Mouse (Mus musculus) stomach, embryonic 15.5 days (tissue): Measurements from ENCODE around the gene Capn8. TPM values are rescaled to one million over a fixed set of nuclear protein-coding genes. Genes with fewer than 3 reads are reported as not detected.

Experiments used
- ATAC-seq: fragments of 200-750 bp; cut with Nextera tagmentation; 2 replicates; pipeline ENCODE4 v1.8.0; 2017; ENCODE audit warnings: low read depth, moderate number of reproducible peaks, moderate TSS enrichment; ENCODE audit not compliant: insufficient read depth, low FRiP score
- H3K27ac ChIP-seq: fragments of 300-500 bp; sonication (generic); 2 replicates; pipeline ENCODE4 v1.5.1; 2015; ENCODE audit warnings: mild to moderate bottlenecking, inconsistent platforms
- H3K27me3 ChIP-seq: fragments of 300-500 bp; sonication (generic); replicated peaks from 2 replicates; pipeline ENCODE4 v1.6.1; 2015; ENCODE audit warnings: inconsistent platforms
- H3K36me3 ChIP-seq: fragments of 300-500 bp; sonication (generic); 2 replicates; pipeline ENCODE4 v1.6.1; 2015; ENCODE audit warnings: inconsistent platforms
- H3K4me1 ChIP-seq: fragments of 300-500 bp; sonication (generic); 2 replicates; pipeline ENCODE4 v1.6.1; 2015; ENCODE audit warnings: inconsistent platforms
- H3K4me2 ChIP-seq: fragments of 300-500 bp; sonication (generic); 2 replicates; pipeline ENCODE4 v1.6.1; 2015; ENCODE audit warnings: mild to moderate bottlenecking, inconsistent platforms
- H3K4me3 ChIP-seq: fragments of 300-500 bp; sonication (generic); replicated peaks from 2 replicates; pipeline ENCODE4 v1.5.1; 2015; ENCODE audit warnings: inconsistent platforms
- H3K9ac ChIP-seq: fragments of 300-500 bp; sonication (generic); 2 replicates; pipeline ENCODE4 v1.6.1; 2015; ENCODE audit warnings: inconsistent platforms
- H3K9me3 ChIP-seq: fragments of 300-500 bp; sonication (generic); 2 replicates; pipeline ENCODE4 v1.6.1; 2016; ENCODE audit warnings: inconsistent platforms
- WGBS: fragments of 180-500 bp; shearing (Covaris S2); methylation state at CpG from one replicate; pipeline ENCODE4 v1.1.7; 2015; 5-methylcytosine and 5-hydroxymethylcytosine counted together
- polyA plus RNA-seq: library from polyadenylated mRNA; unstranded; fragments of >200 nt; fragmentation: Nextera tagmentation; extraction: Ambion mirVana; gene quantifications from 2 replicates; pipeline ENCODE4 v1.2.1, GENCODE M21; 2015

The Capn8 gene
- polyA plus RNA-seq, 1 experiment from 2014 or later = 2.2 TPM

DNA sequence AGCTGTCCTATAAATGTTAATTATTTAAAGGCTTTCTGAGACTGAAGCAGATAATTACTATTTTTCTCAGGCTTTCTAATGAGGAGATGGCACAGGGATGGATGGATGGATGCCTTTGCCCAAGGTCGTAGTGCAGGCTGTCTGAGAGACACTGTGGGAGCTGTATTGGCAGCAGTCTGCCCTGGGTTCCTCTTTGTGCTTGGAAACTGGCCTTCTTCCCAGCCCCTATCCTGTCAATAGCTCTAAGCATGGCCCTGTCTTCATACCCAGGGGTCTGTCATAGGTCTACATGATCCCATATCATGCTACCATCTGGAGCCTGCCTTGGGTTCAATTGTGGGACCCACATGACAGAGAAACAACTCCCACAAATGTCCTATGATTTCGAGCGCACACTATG lies 102.5 kb downstream of the Capn8 start:
- peaks cover 6% of the 10 kb centered on the region; the same call in 1 of the 2 replicates for H3K4me1 ChIP-seq
- H3K9me3 ChIP-seq = no peaks in the 10 kb centered on the region
- H3K27me3 ChIP-seq = no peaks in the 10 kb centered on the region
- H3K4me2 ChIP-seq = no peak overlapping the region
- no peak for ATAC-seq
- H3K9ac ChIP-seq = no peak overlapping the region
- H3K36me3 ChIP-seq = no peaks in the 10 kb centered on the region
- 95% methylated on average over 3 of the region's 3 CpGs for WGBS
- H3K4me3 ChIP-seq = no peak overlapping the region
- no peak overlapping the region for H3K27ac ChIP-seq

DNA sequence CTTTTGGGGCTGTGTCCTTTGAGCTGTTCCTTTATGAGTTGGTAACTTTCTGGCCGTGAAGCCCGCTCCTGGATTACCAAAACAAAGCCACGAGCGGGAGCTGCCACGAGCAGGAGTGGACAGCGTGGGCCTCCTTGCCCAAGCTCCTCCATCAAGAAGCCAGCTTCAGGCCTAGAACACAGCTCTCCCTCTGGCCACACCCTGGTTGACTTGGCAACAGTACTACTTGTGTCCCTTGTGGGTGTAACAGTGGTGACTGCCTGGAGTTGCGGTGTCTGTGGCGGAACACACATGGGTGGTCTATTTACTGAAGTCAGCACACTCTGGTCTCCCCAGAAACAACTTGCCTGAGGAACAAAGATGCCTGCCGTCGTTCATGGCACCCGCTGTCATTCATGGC lies 104.9 kb downstream of the Capn8 start:
- no peaks in the 10 kb centered on the region for H3K27me3 ChIP-seq
- H3K4me2 ChIP-seq = no peak overlapping the region
- no peaks in the 10 kb centered on the region for H3K9me3 ChIP-seq
- H3K9ac ChIP-seq = no peak overlapping the region
- no peak overlapping the region for H3K4me3 ChIP-seq
- no peaks in the 10 kb centered on the region for H3K36me3 ChIP-seq
- H3K4me1 ChIP-seq = peaks cover 6% of the 10 kb centered on the region; the same call in 1 of the 2 replicates
- 68% methylated on average over 11 of the region's 11 CpGs for WGBS
- 0 out of 2 replicates have a peak overlapping the region, but pooled peaks have one; percentile 27 for H3K27ac ChIP-seq
- no peak for ATAC-seq

DNA sequence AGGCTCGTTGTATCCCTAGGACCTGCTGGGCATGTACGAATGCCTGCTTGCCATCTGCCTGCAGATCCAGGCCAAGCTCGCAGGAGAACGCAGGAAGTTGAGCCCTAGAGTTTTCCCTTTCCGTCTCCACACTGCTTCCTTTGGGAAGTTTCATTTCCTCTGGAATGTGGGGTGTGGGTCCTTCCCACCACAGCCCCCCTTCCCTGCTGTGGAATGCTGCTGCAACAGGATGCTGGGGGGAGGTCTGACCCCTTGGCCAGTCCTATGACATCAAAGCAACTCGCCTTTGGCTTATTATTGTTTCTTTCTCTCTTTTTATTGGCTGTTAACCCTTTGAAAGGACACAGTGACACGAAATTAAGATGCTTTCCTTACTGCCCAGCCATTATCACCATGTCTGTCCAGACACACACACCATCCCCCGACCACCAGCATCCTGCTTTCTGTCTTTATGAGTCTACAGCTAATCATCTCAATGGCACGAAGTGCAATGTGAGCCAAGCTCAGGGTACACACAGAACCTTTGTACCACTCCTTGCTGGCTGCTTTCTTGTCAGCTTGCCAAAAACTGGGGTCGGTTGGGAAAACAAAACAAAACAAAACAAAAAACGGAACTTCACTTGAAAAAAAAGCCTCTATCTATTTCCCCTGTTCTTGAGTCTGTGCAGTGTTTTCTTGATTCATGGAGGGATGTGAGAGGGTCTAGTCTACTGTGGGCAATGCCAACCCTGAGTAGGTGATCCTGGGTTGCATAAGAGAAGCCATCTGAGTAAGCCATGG lies 105.9 kb downstream of the Capn8 start:
- H3K4me3 ChIP-seq = no peak overlapping the region
- H3K4me2 ChIP-seq = 0 out of 2 replicates have a peak overlapping the region, but pooled peaks have one; percentile 5
- no peaks in the 10 kb centered on the region for H3K27me3 ChIP-seq
- no peak for ATAC-seq
- H3K9me3 ChIP-seq = no peaks in the 10 kb centered on the region
- WGBS = 32% methylated on average over 11 of the region's 11 CpGs
- H3K9ac ChIP-seq = no peak overlapping the region
- peaks cover 6% of the 10 kb centered on the region; the same call in 1 of the 2 replicates for H3K4me1 ChIP-seq
- H3K27ac ChIP-seq = peak overlapping the region; percentile 31; the same call in 1 of the 2 replicates
- H3K36me3 ChIP-seq = no peaks in the 10 kb centered on the region

DNA sequence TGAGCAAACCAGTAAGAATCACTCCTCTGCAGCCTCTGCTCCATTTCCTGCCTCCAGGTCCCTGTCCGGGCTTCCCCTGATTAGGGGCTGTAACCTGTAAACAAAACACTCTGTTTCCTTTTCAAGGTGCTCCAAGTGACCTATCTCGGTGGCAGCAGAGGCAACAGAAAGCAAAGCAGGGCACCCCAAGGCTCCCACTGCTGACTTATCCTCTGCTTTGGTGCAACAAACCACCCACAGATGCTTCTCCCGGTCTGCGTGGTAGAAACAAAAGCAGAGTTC lies 106.5 kb downstream of the Capn8 start:
- Histone ChIP-seq H3K27me3 (no peaks in the 10 kb centered on the region), H3K9me3 (no peaks in the 10 kb centered on the region), H3K27ac (peak overlapping the region; percentile 31; the same call in 1 of the 2 replicates), H3K9ac (no peak overlapping the region), H3K4me1 (peaks cover 6% of the 10 kb centered on the region; the same call in 1 of the 2 replicates), H3K4me2 (no peak overlapping the region), H3K36me3 (no peaks in the 10 kb centered on the region), H3K4me3 (no peak overlapping the region)
- no peak for ATAC-seq
- 40% methylated on average over 4 of the region's 4 CpGs for WGBS

DNA sequence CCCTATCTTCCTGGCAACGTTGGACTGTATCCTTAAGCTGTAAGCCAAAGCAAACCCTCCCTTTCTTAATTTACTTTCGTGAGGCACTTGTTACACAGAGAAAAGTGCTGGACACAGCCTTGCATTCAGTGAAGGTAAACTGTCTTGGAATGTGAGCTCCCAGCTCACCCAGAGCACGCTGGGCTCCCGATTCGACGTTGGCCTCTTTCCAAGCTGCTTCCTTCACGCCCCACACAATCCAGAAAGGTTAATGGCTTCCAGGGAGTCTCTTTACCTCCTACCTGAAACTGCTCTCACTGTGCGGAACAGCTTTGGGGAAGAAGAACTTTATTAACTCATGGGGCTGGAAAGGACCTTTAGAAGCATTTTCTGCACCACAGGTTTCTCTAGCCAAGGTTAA lies 110.5 kb downstream of the Capn8 start:
- 34% methylated on average over 8 of the region's 8 CpGs for WGBS

DNA sequence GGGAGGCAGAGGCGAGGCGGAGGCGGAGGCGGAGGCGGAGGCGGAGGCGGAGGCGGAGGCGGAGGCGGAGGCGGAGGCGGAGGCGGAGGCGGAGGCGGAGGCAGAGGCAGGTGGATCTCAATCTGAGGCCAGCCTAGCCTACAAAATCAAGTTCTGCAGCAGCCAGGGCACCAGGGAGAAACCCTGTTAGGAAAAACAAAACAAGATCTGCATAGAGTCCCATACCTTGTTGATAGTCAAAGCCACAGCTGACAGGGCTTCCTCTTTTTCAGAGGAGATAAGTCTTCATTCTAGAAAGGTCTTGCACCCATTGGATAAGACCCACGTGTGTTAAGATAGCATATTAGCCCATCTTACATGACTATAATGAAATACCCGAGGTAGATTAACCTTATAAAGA lies 113.3 kb downstream of the Capn8 start:
- Histone ChIP-seq H3K9me3 (no peaks in the 10 kb centered on the region), H3K4me2 (no peak overlapping the region), H3K4me1 (no peaks in the 10 kb centered on the region; the same call in 1 of the 2 replicates), H3K4me3 (no peak overlapping the region), H3K36me3 (no peaks in the 10 kb centered on the region), H3K9ac (no peak overlapping the region), H3K27me3 (no peaks in the 10 kb centered on the region), H3K27ac (no peak overlapping the region)
- WGBS = 94% methylated on average over 17 of the region's 17 CpGs
- ATAC-seq = no peak

More for the DNA sequence above, 110.5 kb downstream of the Capn8 start:
- Histone ChIP-seq H3K9me3 (no peaks in the 10 kb centered on the region), H3K36me3 (no peaks in the 10 kb centered on the region), H3K4me1 (peaks cover 4% of the 10 kb centered on the region; the same call in 1 of the 2 replicates), H3K4me3 (no peak overlapping the region), H3K9ac (no peak overlapping the region), H3K27ac (no peak overlapping the region), H3K4me2 (no peak overlapping the region), H3K27me3 (no peaks in the 10 kb centered on the region)
- no peak for ATAC-seq

DNA sequence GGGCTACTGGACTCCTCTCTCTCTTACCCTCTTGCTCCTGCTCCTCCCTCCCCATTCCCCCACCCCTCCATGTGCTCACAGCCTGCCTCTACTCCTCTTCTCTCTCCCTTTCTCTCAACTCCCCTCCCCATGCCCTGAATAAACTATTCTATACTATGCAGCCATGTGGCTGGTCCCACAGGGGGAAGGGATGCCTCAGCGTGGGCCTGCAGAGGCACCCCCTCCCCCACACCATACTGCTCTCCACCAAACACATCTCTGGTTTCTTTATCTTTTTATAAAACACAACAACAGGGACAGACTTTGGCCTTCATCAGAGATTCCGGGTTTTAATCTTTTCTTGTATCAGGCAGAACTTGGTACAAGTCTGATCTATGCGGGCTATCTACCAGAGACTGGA lies 114.4 kb downstream of the Capn8 start:
- no peak overlapping the region for H3K27ac ChIP-seq
- no peaks in the 10 kb centered on the region; the same call in 1 of the 2 replicates for H3K4me1 ChIP-seq
- H3K9ac ChIP-seq = no peak overlapping the region
- H3K36me3 ChIP-seq = no peaks in the 10 kb centered on the region
- no peaks in the 10 kb centered on the region for H3K27me3 ChIP-seq
- H3K4me3 ChIP-seq = no peak overlapping the region
- 0 out of 2 replicates have a peak, but pooled peaks have one; percentile 16 for ATAC-seq
- H3K4me2 ChIP-seq = no peak overlapping the region
- no peaks in the 10 kb centered on the region for H3K9me3 ChIP-seq
- 43% methylated on average over 3 of the region's 3 CpGs for WGBS

DNA sequence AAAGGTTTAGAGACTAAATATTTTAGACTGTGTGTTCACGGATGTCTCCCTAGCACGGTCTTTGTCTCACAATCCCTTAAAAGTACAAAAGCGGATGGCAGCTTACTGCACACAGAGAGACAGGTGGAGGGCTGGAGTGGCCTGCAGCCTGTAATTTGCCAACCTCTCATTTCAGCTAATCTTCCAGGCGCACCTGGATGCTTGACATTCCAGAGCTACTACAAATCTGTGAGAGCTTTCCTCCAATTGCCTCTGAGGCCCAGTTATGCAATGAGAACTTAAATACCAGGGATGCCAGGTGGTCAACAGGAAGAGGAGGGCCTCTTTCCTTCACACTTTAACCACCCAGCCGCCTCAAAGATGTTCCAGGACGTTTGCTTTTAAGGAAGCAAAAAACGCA lies 114.8 kb downstream of the Capn8 start:
- Histone ChIP-seq H3K27me3 (no peaks in the 10 kb centered on the region), H3K9me3 (no peaks in the 10 kb centered on the region), H3K27ac (no peak overlapping the region), H3K4me1 (no peaks in the 10 kb centered on the region; the same call in 1 of the 2 replicates), H3K4me3 (no peak overlapping the region), H3K9ac (no peak overlapping the region), H3K36me3 (no peaks in the 10 kb centered on the region), H3K4me2 (no peak overlapping the region)
- no peak for ATAC-seq
- WGBS = 39% methylated on average over 7 of the region's 7 CpGs

Other genes with a start within 250 kb of the Capn8 start
- gene Fbxo28, start 223.4 kb upstream of the Capn8 start, polyA plus RNA-seq = 15.3 and 15.9 TPM in 2 replicates
- gene Trp53bp2, start 155.8 kb upstream of the Capn8 start, polyA plus RNA-seq = 19.9 and 23.1 TPM in 2 replicates
- gene Capn2, start 47.4 kb upstream of the Capn8 start, polyA plus RNA-seq = 107 and 108 TPM in 2 replicates
- not detected in 2 replicates for gene Ccdc185, start 184.2 kb downstream of the Capn8 start, polyA plus RNA-seq
- 13.7 and 17.8 TPM in 2 replicates for gene Susd4, start 198.9 kb downstream of the Capn8 start, polyA plus RNA-seq